Mouse (Mus musculus): Measurements from ENCODE around the gene Ndufs2. TPM values are rescaled to one million over a fixed set of nuclear protein-coding genes. Genes with fewer than 3 reads are reported as not detected.

Gene Ndufs2
- total RNA-seq, 2 experiments from 2014 or later, result 265 to 285 TPM

DNA sequence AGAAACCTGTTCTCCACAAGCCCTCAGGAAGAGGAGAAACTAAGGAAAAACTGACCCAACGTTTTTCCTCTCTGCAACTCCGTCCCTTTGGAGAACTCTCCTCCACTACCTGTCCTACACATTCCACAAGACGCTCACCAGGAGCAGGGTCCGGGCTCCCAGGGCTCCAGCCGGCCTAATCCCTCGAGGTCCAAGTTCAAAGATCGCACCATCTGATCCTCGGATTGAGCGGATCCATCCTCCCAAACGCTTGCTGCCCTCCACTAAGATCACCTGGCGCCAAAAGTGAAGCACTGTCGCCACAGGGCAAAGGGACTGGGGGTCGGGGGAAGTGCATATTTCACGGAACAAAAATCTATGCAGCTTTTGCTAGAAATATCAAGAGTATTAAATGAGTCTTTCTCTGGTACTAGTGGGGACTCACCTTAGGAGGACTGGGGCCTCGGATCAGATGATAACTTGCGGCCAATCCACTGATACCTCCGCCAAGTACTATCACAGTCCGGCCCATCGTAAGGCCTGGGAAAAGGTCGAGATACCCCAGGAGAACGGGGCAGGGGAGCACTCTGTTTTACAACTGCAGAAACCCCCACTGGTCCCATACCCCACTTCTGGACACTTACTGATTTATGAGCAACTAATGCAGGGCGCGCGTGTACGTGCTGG lies 29.2 kb upstream of the Ndufs2 start:
- DNase-seq (ENCODE audit: low spot score in 2 of 2), result peak in 1 of 2 experiments; percentile 3
- intact Hi-C loops (cut with DNase I), result no loop called here

DNA sequence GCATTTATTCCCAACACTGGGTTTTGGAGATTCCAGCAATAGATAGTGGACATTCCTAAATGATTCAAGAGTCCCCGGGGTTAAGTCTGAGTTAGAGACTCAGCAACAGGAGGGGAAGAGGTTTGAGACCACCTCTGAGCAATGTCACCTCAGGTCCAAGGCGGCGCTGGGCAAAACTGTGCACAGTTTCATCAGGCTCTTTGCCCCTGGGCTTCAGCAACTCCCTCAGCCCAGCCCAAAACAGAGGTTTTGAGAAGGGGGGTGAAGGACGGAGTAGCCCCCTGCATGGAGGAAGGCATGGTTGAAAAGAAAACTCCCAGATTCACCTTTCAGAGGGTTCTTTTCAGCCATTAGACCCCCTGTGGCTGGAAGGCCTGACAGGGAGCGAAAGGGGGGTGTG lies 28.5 kb upstream of the Ndufs2 start:
- intact Hi-C loops (cut with DNase I), result no loop called here
- no peak for DNase-seq (ENCODE audit: low spot score in 2 of 2)

DNA sequence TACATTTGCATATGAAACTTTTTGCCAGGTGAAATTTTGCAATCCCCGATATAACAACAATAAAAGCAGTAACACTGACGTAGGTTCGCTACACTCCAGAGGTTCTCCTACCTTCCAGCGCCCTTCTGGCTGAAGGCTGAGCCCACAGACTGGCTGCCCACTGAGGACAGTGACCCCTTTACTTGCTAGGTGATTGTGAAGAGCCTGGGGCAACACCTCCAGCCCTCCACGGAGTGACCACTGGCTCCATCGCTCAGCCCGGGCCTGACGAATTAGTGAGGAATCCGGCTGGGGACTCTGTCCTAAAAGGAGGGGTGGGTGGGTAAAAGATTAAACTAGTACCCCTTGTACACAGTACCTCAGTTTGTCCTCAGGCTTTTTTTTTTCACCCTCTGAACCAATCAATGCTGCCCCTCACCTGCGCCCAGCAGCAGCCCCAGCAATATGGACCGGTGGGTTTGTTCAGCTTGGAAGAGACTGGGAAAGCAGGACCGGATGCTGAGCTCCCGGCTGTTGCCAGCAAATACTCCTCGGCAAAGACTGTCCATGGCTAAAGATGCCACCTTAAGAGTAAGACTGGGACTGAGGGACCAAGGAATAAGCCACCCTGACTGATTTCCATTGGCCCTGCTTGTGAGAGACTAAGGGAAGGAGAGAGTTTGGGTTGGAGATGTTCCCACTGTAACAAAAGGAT lies 28.0 kb upstream of the Ndufs2 start:
- no peak for DNase-seq (ENCODE audit: low spot score in 2 of 2)
- intact Hi-C loops (cut with DNase I), result no loop called here

DNA sequence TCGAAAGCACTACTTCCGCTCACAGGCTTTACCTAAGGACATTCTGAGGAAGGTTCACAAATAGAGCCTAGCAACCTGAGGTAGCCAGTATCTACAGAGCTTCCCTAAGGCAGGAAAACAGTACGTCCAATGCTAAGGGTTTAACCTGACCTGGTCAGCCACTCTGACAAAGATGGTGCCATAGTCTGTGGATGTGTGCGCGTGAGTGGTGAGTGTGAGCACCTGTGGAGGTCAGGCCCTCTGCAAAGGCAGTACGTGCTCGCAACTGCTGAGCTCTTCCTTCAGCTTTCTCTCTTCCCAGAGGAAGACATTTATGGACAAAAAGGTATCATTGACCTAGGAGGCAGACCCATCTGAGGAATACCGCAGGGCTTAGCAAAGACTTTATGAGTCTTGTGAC lies 27.2 kb upstream of the Ndufs2 start:
- DNase-seq (ENCODE audit: low spot score in 2 of 2), result no peak
- intact Hi-C loops (cut with DNase I), result no loop called here

DNA sequence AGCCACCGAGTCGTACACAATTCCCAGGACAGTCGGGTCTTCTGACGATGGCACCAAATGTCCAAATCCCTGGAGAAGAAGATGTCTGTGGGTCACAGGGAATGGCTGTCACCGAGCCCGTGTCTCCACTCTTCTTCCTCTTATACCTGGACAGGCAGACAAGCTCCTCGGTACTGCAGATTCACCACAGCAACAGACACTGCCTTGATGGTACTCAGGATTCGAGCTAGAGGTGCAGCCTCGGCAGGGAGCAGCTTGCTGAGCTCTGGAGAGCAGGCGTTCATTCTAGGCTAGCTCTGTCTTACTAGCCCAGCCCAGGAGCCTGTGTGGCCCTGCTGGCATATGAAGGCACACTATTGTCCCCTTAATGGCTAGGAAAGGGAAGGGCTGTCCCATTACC lies 26.5 kb upstream of the Ndufs2 start:
- intact Hi-C loops (cut with DNase I), result no loop called here
- DNase-seq (ENCODE audit: low spot score in 2 of 2), result no peak

DNA sequence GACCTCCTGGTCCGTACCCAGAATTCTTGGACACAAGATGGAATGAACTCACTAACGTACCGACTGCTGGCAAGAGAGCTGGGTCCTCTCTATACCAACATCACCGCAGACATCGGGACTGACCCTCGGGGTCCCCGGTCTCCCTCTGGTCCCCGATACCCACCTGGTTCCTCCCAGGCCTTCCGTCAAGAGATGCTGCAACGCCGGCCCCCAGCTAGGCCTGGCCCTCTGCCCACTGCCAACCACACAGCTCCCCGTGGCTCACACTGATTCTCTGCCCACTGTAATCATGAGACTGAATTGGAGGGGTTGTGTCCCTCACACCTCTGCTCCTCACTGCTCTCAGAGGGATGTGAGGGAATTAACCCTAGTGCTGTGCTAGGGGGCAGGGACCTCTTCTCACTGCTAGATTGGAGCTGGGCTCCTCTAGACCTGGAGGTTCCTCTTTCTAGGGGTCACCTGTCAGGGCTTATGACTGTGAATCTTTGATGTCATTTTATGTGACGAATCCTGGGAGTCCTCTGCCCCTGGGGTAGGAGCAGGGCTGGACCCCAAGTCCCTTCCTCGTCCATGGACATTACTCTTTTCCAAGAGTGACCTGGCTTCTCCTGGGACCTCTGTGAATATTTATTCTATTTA lies 25.0 kb upstream of the Ndufs2 start:
- intact Hi-C loops (cut with DNase I), result no loop called here
- no peak for DNase-seq (ENCODE audit: low spot score in 2 of 2)

DNA sequence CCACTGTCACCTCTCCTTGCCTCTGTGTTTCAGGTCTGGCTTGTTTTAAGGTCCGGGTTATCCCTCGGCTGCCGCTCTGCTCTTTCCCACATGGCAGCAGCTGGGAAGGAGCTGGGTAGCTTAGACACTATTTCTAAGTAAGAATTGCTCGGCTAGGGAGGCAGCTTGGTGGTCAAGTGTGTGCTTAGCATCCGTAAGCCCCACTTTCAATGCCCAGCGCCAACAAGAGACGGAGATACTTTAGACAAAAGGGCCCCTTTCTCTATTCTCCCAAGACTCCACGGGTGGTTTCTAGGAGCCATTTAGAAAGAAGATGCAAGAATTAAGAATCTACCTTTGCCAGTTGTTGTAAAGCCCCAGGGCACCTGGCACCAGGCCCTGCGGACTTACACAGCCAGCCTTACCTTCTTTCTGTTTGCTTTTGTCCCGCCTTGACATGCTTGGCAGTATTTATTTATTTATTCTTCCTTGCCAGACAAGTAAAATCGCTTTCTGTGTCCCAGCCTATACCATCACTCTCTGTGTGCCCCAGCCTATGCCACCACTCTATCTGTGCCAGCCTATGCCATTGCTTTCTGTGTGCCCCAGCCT lies 24.1 kb upstream of the Ndufs2 start:
- DNase-seq (ENCODE audit: low spot score in 2 of 2), result no peak
- intact Hi-C loops (cut with DNase I), result no loop called here

DNA sequence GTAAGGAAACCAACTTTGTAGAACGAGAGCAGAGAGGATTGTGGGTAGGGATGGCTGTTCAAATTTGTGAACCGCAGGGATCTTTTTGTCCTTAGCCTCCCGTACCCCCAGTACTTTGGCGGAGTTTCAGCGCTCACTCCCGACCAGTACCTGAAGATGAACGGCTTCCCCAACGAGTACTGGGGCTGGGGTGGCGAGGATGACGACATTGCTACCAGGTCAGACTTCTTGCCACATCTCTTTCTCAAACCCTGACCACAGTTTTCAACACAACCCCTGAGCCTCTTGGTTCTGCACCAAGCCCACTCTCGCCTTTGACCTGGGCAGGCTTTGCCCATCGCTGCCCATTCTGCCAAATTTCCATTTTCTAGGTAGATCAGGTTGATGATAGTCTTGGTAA lies 23.0 kb upstream of the Ndufs2 start:
- intact Hi-C loops (cut with DNase I), result no loop called here
- DNase-seq (ENCODE audit: low spot score in 2 of 2), result no peak

DNA sequence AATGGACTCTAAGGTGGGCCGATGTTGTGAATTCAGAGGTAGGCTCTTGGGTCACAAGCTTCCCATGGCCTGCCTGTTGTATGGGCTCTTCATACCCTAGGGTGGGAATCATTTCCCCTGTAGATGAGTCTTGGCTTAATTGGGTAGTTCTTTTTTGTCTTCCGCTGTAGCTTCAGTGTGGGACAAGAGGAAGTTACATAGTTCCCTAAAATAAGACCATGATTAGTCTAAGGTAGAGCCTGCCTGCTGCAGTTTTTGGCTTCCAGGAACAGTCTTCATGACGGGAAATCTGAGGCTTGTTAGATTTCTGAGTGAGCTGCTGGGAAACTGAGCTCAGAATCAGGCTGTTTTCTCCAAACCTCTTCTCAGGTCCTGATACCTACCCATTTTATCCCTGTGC lies 20.9 kb upstream of the Ndufs2 start:
- intact Hi-C loops (cut with DNase I), result no loop called here
- no peak for DNase-seq (ENCODE audit: low spot score in 2 of 2)

DNA sequence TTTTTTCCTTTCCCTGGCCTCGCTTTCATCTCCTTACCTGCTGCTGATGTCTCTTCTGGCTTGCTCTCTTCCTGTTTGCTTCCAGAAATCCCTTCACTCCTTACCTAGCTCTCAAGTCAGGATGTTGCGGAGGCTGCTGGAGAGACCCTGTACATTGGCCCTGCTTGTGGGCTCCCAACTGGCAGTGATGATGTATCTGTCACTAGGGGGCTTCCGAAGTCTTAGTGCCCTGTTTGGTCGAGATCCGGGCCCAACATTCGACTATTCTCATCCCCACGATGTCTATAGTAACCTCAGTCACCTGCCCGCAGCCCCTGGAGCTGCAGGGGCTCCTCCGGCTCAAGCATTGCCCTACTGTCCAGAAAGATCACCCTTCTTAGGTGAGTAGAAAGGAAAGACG lies 20.4 kb upstream of the Ndufs2 start:
- intact Hi-C loops (cut with DNase I), result no loop called here
- DNase-seq (ENCODE audit: low spot score in 2 of 2), result no peak

DNA sequence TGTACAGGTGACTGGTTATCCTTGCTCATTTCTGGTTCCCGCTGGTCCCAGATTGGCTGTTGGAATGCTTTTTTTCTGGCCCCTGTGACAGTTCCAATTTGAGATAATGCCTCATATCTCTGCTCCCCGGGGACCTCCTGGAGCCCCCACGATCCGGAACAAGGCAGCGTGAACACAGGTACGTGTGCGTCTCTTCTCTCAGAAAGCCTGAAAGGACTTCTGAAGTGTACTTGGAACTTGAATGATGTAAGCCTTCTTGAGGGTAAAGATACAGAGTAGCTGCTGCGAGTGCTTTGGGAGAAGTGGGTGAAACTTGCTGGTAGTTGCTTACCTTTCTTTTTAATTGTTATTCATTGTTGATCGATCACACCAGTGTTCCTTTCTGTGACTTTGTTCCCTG lies 20.0 kb upstream of the Ndufs2 start:
- intact Hi-C loops (cut with DNase I), result no loop called here
- no peak for DNase-seq (ENCODE audit: low spot score in 2 of 2)

DNA sequence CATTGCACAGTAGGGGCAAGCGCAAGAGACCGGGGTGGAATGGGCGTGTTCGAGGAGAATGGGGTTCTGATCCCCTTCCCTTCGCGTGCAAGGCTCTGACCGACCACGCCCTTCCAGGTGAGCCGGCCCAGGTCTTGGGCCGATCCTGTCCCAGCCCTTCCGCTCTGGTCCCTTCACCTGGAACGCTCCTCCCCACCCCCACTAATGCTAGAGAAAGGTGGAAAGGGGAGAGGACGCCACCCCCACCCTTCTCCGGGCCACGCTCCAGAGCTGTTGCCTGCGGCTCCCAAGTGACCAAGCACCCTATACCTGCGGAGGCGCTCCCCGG lies 19.3 kb upstream of the Ndufs2 start:
- intact Hi-C loops (cut with DNase I), result no loop called here
- DNase-seq (ENCODE audit: low spot score in 2 of 2), result no peak

DNA sequence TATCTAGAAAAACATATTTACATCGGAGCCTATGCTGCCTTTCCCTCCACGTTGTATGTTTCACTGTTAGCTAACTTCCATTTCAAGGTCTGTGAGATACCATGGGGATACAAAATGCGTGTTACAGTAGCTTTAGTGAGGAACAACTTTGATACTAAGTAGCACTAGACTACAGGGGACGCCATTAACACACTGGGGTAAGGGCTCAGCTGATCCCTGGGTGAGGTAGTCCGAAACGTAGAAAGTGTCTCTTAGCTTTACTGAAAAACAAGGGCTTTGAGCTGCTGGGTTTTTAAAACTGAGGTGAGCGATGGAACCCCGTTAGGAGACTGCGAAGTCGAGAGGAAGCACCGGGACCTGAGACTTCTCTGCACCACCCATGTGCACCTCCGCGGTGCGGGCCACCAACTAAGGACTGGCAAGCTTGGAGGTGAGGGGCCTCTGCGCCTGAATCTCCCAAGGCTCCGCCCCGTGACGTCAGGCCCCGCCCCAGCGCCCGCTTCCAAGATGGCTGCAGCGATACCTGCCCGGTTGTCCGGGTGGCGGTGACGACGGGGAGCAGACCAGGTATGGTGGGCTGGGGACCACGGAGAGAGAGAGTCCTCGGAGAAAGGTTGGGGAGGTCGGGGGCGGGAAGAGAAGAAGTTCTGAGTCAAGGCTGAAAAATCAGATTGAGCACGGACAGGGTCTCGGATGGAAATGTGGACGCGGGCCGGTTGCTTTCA lies 18.8 kb upstream of the Ndufs2 start, which contains the start of gene B4galt3:
Gene B4galt3, plus strand, starts transcription at position 481 of the 725 bp plus-strand sequence.
- intact Hi-C loops (cut with DNase I), result no loop called here
- peak; percentile 89 to 94 for DNase-seq (ENCODE audit: low spot score in 2 of 2)

DNA sequence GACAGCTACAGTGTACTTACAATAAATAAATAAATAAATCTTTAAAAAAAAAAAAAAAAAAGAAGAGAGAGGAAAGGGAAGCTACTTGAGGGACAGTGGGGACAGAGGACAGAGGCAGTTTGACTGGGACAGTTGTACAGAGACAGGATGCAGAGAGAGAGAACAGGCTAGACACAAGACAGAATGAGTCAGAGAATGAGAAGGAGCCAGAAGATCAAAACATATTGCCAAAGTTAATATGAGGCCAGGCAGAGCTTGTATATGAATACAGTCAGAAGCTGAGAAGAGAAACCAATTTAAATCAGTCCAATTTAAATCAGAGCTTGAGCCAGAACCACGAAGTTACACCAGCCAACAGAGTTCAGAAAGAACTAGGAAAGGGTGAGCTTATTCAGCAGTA lies 17.2 kb upstream of the Ndufs2 start:
- intact Hi-C loops (cut with DNase I), result no loop called here
- DNase-seq (ENCODE audit: low spot score in 2 of 2), result no peak

DNA sequence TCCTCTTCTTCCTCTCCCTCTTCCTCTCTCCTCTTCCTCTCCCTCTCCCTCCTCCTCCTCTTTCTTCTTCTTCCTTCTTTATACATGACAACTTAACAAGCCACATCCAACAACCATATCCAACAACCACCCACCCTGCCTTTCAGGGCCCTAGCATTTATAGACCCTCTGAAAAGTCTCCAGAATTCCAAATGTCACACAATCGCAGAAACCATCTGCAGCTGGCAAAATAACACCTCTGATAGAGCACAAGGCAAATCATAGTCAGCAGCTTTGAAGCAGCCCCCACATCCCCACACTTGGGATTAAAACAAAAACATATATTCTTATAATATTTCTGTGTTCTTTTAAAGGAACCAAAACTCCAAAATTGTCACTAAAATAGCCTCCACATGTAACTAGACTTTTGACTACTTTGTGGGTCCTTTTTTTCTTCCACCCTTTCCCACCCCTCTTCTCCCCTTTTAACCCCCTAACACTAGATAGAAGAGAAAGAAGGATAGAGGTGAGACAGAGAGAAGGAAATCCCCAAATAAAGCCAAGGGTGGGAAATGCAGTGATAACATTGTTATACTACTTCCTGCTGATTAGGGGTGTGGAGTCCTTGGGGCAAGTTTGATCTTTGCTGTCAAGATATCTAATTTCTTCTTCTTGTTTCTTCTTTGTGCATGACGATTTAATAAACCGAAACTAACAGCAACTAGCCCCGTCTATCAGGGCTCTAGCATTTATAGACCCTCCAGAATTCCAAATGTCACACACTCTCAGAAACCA lies 15.0 kb upstream of the Ndufs2 start:
- peak in 1 of 2 experiments; percentile 62 for DNase-seq (ENCODE audit: low spot score in 2 of 2)

DNA sequence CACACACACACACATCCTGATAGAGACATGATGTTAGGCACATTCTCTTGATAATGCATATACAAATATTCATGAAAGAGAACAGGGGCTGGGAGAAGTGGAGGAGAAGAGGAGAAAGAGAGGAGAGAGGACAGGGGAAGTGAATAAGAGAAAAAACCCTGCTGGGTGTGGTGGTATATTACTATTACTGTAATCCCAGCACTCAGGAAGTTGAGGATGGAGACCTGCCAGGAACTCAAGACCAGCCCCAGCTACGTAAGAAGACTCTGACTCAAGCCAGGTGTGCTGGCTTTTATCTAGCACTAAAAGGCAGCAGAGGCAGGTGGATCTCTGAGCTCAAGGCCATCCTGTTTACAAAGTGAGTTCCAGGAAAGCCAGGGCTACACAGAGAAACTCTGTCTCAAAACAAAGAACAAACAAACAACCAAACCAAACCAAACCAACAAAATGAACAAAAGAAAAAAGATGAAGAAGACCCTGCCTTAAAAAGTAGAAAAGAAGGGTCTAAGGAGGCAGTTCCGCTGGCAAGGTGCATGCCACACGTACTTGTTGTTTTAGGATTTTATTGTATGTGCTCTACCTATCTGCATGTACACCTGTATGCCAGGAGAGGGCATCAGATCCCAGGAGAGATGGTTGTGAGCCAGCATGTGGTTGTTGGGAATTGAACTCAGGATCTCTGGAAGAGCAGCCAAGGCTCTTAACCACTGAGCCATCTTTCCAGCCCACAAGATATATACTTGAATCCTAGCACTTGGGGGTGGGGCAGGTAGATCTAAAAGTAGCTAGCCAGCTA lies 12.7 kb upstream of the Ndufs2 start:
- intact Hi-C loops (cut with DNase I), result no loop called here
- no peak for DNase-seq (ENCODE audit: low spot score in 2 of 2)

More for the DNA sequence above, 15.0 kb upstream of the Ndufs2 start:
- intact Hi-C loops (cut with DNase I), result no loop called here

DNA sequence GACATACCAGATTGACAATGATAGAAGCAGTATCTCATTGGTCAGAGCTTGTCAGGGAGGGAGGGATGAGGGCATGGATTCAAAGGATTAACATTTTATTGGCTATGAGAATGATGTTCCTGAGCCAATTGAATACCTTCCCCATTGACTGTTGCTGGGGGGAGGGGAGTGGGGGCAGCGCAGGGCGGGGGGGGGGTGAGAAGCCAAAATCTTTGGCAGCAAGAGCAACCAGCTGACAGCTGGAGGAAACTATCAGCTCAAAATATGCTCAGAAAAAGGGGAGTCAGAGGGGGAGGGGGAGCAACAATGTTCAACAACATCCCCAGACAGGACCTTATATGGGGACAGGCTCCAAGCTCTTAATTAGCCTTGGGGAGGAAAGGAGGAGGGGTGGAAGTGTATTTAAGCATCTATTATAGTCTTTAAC lies 12.0 kb upstream of the Ndufs2 start:
- intact Hi-C loops (cut with DNase I), result no loop called here
- DNase-seq (ENCODE audit: low spot score in 2 of 2), result peak; percentile 53 to 88

DNA sequence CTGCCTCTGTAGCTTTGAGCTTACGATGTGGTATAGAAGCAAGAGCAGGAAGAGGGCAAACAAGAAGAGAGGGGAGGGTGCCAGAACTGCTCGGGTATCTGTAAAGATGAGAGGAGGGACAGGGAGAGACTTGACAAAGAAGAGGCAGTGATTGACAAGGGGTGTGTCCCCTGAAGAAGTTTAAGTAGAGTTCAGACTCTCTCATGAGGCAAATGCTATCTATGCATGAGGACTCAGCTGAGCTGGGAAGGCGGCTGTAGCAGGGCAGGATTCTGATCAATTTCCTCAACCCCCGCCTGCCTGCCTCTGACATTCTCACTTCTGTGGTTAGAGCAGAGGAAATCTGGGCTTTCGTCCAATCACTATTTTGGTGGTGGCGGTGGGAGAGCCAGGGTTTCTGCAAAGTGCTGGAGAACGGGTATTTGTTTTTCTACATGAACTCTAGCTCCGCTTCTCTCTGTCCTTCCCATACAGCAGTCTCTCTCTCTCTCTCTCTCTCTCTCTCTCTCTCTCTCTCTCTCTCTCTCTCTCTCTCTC lies 11.5 kb upstream of the Ndufs2 start:
- intact Hi-C loops (cut with DNase I), result no loop called here
- DNase-seq (ENCODE audit: low spot score in 2 of 2), result peak; percentile 85 to 93

Data from left cerebral cortex, postnatal 14 days (tissue).